Comparison of ENCODE assay signal across 17 mouse cellular contexts in the genomic region with DNA sequence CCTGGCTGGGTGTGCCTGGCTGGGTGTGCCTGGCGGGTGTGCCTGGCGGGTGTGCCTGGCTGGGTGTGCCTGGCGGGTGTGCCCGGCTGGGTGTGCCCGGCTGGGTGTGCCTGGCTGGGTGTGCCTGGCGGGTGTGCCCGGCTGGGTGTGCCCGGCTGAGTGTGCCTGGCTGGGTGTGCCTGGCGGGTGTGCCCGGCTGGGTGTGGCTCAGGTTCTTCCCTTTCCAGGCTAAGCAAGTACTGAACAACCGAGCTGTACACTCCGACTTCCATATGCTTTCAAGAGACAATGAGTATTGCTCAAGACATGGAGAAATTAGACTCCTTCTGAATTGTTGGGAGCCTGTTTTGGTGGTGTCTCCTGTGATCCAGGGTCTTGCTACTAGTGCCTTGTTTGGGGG. TPM values are rescaled to one million over a fixed set of nuclear protein-coding genes. Genes with fewer than 3 reads are reported as not detected.
DNase-seq lines count a peak whose midpoint lies in the region; ATAC-seq and TF ChIP-seq lines count a peak whose summit lies in the region.
"Had no signal": no experiment of that assay in that cellular context is flagged by ENCODE, and none has a peak within 500 bp of the region (broad histone marks: within the 10 kb centered on the region; RNA-seq: fewer than 3 reads in every experiment).

No protein-coding gene starts in this region.

- DNase-seq in MEL (ENCODE audit: low read depth, low spot score): peak; percentile 56
- DNase-seq in liver, embryonic 11.5 days (ENCODE audit: low spot score): no peak
- DNase-seq in adrenal gland, postnatal 4 days (ENCODE audit: low spot score in 2 of 2): no peak
- DNase-seq in cerebellum, adult 2 months: no peak
- no peak for DNase-seq in cerebellum, adult 11 months
- DNase-seq: adrenal gland, postnatal 10 days; cerebellum, postnatal 14 days; heart, adult 2 months had no signal

- H3K36me3 ChIP-seq in ES-Bruce4 (ENCODE audit: control insufficient read depth, insufficient read depth, low read length, poor library complexity, severe bottlenecking): peaks cover 20% of the 10 kb centered on the region
- H3K36me3 ChIP-seq in MEL (ENCODE audit: control insufficient read depth in 1 of 2, insufficient read depth in 2 of 2, low read length in 2 of 2): peaks cover 12 to 20% of the 10 kb centered on the region in 2 experiments
- peaks cover 6% of the 10 kb centered on the region; the same call in 1 of the 2 replicates for H3K36me3 ChIP-seq in liver, embryonic 11.5 days (ENCODE audit: control insufficient read depth, insufficient read depth, low read length)
- peaks cover 18% of the 10 kb centered on the region for H3K36me3 ChIP-seq in liver, embryonic 15.5 days (replicated peaks)
- H3K36me3 ChIP-seq: intestine, embryonic 15.5 days had no signal

- H3K27ac ChIP-seq in ES-Bruce4 (ENCODE audit: insufficient read depth, low read length) (peak overlapping the region; percentile 73), MEL (ENCODE audit: control insufficient read depth, low read depth, low read length) (peak overlapping the region; percentile 83)
- peak overlapping the region; percentile 51 for H3K27ac ChIP-seq in liver, embryonic 11.5 days (ENCODE audit: low read depth, low read length)
- H3K27ac ChIP-seq in liver, embryonic 15.5 days (replicated peaks): peak overlapping the region; percentile 78
- no peak overlapping the region for H3K27ac ChIP-seq in cerebellum, adult 2 months (ENCODE audit: insufficient read depth, low read length)
- H3K27ac ChIP-seq: heart, adult 2 months; hindbrain, embryonic 10.5 days; hindbrain, embryonic 14.5 days; intestine, embryonic 15.5 days had no signal

- ATAC-seq in liver, embryonic 11.5 days (replicated peaks; ENCODE audit: low FRiP score): no peak
- no peak for ATAC-seq in liver, embryonic 15.5 days (ENCODE audit: insufficient read depth)
- no peak for ATAC-seq in cerebellum, adult (ENCODE audit: insufficient number of reproducible peaks, low FRiP score, low TSS enrichment)
- ATAC-seq: forebrain, embryonic 14.5 days; intestine, embryonic 15.5 days had no signal

- no peak for TF ChIP-seq POLR2A in ES-Bruce4 (IDR thresholded peaks at IDR 0.05; ENCODE audit: insufficient read depth, low read length)
- no peak for TF ChIP-seq POLR2A in MEL (IDR thresholded peaks at IDR 0.05; ENCODE audit: control insufficient read depth in 1 of 2, insufficient read depth in 1 of 2, low read depth in 1 of 2, low read length in 2 of 2, poor library complexity in 1 of 2)
- TF ChIP-seq POLR2A in cerebellum, adult 2 months (IDR thresholded peaks at IDR 0.05; ENCODE audit: borderline replicate concordance, insufficient read depth, low read length): no peak

- no peak overlapping the region for H3K4me3 ChIP-seq in ES-Bruce4 (ENCODE audit: low read depth, low read length)
- H3K4me3 ChIP-seq in MEL (ENCODE audit: control insufficient read depth in 1 of 2, insufficient read depth in 1 of 2, low read depth in 2 of 2, low read length in 2 of 2): no peak overlapping the region
- H3K4me3 ChIP-seq in liver, embryonic 11.5 days (ENCODE audit: low read depth, low read length): no peak overlapping the region
- H3K4me3 ChIP-seq in liver, embryonic 15.5 days (replicated peaks): no peak overlapping the region
- H3K4me3 ChIP-seq in cerebellum, adult 2 months (replicated peaks; ENCODE audit: insufficient read depth, low read depth, low read length): no peak overlapping the region
- H3K4me3 ChIP-seq: embryonic facial prominence, embryonic 13.5 days; heart, adult 2 months; heart, embryonic 12.5 days; hindbrain, embryonic 10.5 days; intestine, embryonic 15.5 days had no signal

- TF ChIP-seq EP300 in ES-Bruce4 (IDR thresholded peaks at IDR 0.05; ENCODE audit: insufficient read depth, low read depth, low read length) (no peak), MEL (IDR thresholded peaks at IDR 0.05; ENCODE audit: low read depth in 1 of 2, low read length in 2 of 2) (no peak; a peak in 1 of 4 replicates)

- peaks cover 29% of the 10 kb centered on the region for H3K79me2 ChIP-seq in MEL (ENCODE audit: control insufficient read depth, insufficient read depth, low read length, poor library complexity)

- H3K4me2 ChIP-seq in liver, embryonic 11.5 days: no peak overlapping the region
- no peak overlapping the region for H3K4me2 ChIP-seq in liver, embryonic 15.5 days
- H3K4me2 ChIP-seq: embryonic facial prominence, embryonic 13.5 days; heart, embryonic 12.5 days; hindbrain, embryonic 14.5 days; intestine, embryonic 15.5 days had no signal

- no peak for TF ChIP-seq RAD21 in MEL (IDR thresholded peaks at IDR 0.05; ENCODE audit: low read depth, low read length)

- H3K4me1 ChIP-seq in ES-Bruce4 (ENCODE audit: control insufficient read depth, insufficient read depth, low read length) (peaks cover 2% of the 10 kb centered on the region), MEL (ENCODE audit: control insufficient read depth in 1 of 2, insufficient read depth in 2 of 2, low read length in 2 of 2) (peaks cover 4 to 7% of the 10 kb centered on the region in 2 experiments; a peak in 3 of 4 replicates)
- H3K4me1 ChIP-seq in liver, embryonic 11.5 days (replicated peaks; ENCODE audit: control insufficient read depth, insufficient read depth, low read length): peaks cover 22% of the 10 kb centered on the region
- H3K4me1 ChIP-seq in liver, embryonic 15.5 days (replicated peaks): peaks cover 48% of the 10 kb centered on the region
- H3K4me1 ChIP-seq in cerebellum, adult 2 months (ENCODE audit: control insufficient read depth, insufficient read depth, low read length): peaks cover 5% of the 10 kb centered on the region; the same call in 1 of the 2 replicates

- no peak for TF ChIP-seq CTCF in ES-Bruce4 (IDR thresholded peaks at IDR 0.05; ENCODE audit: low read depth, low read length)
- no peak for TF ChIP-seq CTCF in MEL (IDR thresholded peaks at IDR 0.05 in 2 of 3, conservative IDR thresholded peaks at IDR 0.05 in 1 of 3; ENCODE audit: control insufficient read depth in 1 of 3, insufficient read depth in 1 of 3, low read depth in 2 of 3, low read length in 3 of 3, poor library complexity in 1 of 3, severe bottlenecking in 1 of 3)
- TF ChIP-seq CTCF in cerebellum, adult 2 months (IDR thresholded peaks at IDR 0.05; ENCODE audit: borderline replicate concordance, insufficient read depth, low read depth, low read length): no peak

- H3K9ac ChIP-seq in ES-Bruce4 (ENCODE audit: low read depth, poor library complexity, severe bottlenecking) (no peak overlapping the region), MEL (ENCODE audit: control insufficient read depth, low read depth, low read length, poor library complexity, severe bottlenecking) (no peak overlapping the region)
- H3K9ac ChIP-seq in liver, embryonic 11.5 days (ENCODE audit: low read depth, low read length): no peak overlapping the region
- H3K9ac ChIP-seq in liver, embryonic 15.5 days: no peak overlapping the region
- H3K9ac ChIP-seq: embryonic facial prominence, embryonic 13.5 days; heart, embryonic 12.5 days; hindbrain, embryonic 14.5 days; intestine, embryonic 15.5 days had no signal

- H3K9me3 ChIP-seq in ES-Bruce4 (replicated peaks; ENCODE audit: control insufficient read depth, insufficient read depth, low read length, poor library complexity, severe bottlenecking) (no peaks in the 10 kb centered on the region), MEL (replicated peaks; ENCODE audit: insufficient read depth, low read length) (no peaks in the 10 kb centered on the region)
- peaks cover 5% of the 10 kb centered on the region; the same call in 1 of the 2 replicates for H3K9me3 ChIP-seq in liver, embryonic 11.5 days (ENCODE audit: control insufficient read depth, low read length)
- peaks cover 18% of the 10 kb centered on the region for H3K9me3 ChIP-seq in liver, embryonic 15.5 days (replicated peaks)
- H3K9me3 ChIP-seq: embryonic facial prominence, embryonic 13.5 days; heart, embryonic 12.5 days; hindbrain, embryonic 10.5 days; intestine, embryonic 15.5 days had no signal

- H3K27me3 ChIP-seq in ES-Bruce4 (ENCODE audit: control insufficient read depth, insufficient read depth, low read length, poor library complexity, severe bottlenecking) (no peaks in the 10 kb centered on the region), MEL (ENCODE audit: control insufficient read depth in 1 of 2, insufficient read depth in 2 of 2, low read length in 2 of 2) (no peaks in the 10 kb centered on the region)
- no peaks in the 10 kb centered on the region for H3K27me3 ChIP-seq in liver, embryonic 11.5 days (replicated peaks; ENCODE audit: control insufficient read depth, insufficient read depth, low read length)
- H3K27me3 ChIP-seq in liver, embryonic 15.5 days: no peaks in the 10 kb centered on the region
- no peaks in the 10 kb centered on the region for H3K27me3 ChIP-seq in cerebellum, adult 2 months (ENCODE audit: control insufficient read depth, insufficient read depth, low read length)
- H3K27me3 ChIP-seq: embryonic facial prominence, embryonic 13.5 days; heart, embryonic 12.5 days; intestine, embryonic 15.5 days had no signal

- WGBS in liver, embryonic 11.5 days: 92% methylated on average over 12 of the region's 12 CpGs
- WGBS in liver, embryonic 15.5 days (ENCODE audit: insufficient replicate concordance): 77% methylated on average over 12 of the region's 12 CpGs
- 90% methylated on average over 12 of the region's 12 CpGs for WGBS in cerebellum, adult 2 months

RNA-seq across cellular contexts. Expression of a gene that starts 2.0 kb away (rescaled TPM):
- polyA plus RNA-seq in ES-Bruce4 (2011; ENCODE audit: insufficient read depth, insufficient read length, low read depth, missing spikeins): 2,132 and 2,301 TPM in 2 replicates
- total RNA-seq in MEL (2012; rRNA removed): 7,288 and 8,303 TPM in 2 replicates
- 1,000 to 10,000 TPM in 1 of 2 experiments, not detected in 1; 3,662 TPM for polyA plus RNA-seq in MEL (2012; ENCODE audit: insufficient read depth in 1 of 2, insufficient read length in 2 of 2, low read depth in 1 of 2, low replicate concordance in 2 of 2, missing spikeins in 1 of 2)
- polyA plus RNA-seq in liver, embryonic 11.5 days (2014; fragmentation: Nextera tagmentation; extraction: Ambion mirVana): 5,363 and 5,401 TPM in 2 replicates
- 2,223 and 2,518 TPM in 2 replicates for polyA plus RNA-seq in liver, embryonic 15.5 days (2015; fragmentation: Nextera tagmentation; extraction: Ambion mirVana)
- 1,000 to 10,000 TPM; 1,693 to 1,728 TPM for total RNA-seq in adrenal gland, postnatal 4 days (2021)
- polyA plus RNA-seq in cerebellum, adult 2 months (2012; rRNA removed): 2,288 and 2,321 TPM in 2 replicates

RNA-seq across cellular contexts. Expression of a gene that starts 24.4 kb away (rescaled TPM):
- polyA plus RNA-seq in ES-Bruce4 (2011; ENCODE audit: insufficient read depth, insufficient read length, low read depth, missing spikeins) (51.5 and 59.4 TPM in 2 replicates), MEL (2012; ENCODE audit: insufficient read depth in 1 of 2, insufficient read length in 2 of 2, low read depth in 1 of 2, low replicate concordance in 2 of 2, missing spikeins in 1 of 2) (10 to 100 TPM; 35.5 to 90.3 TPM)
- total RNA-seq in MEL (2012; rRNA removed): 12.3 and 12.8 TPM in 2 replicates
- 11.5 and 12.7 TPM in 2 replicates for polyA plus RNA-seq in liver, embryonic 11.5 days (2014; fragmentation: Nextera tagmentation; extraction: Ambion mirVana)
- polyA plus RNA-seq in liver, embryonic 15.5 days (2015; fragmentation: Nextera tagmentation; extraction: Ambion mirVana): 3.5 and 4.3 TPM in 2 replicates
- 10 to 100 TPM; 62.4 to 67.1 TPM for total RNA-seq in adrenal gland, postnatal 4 days (2021)
- polyA plus RNA-seq in cerebellum, adult 2 months (2012; rRNA removed): 90.4 and 92.2 TPM in 2 replicates

RNA-seq across cellular contexts. Expression of a gene that starts 31.0 kb away (rescaled TPM):
- polyA plus RNA-seq in ES-Bruce4 (2011; ENCODE audit: insufficient read depth, insufficient read length, low read depth, missing spikeins) (200 and 218 TPM in 2 replicates), MEL (2012; ENCODE audit: insufficient read depth in 1 of 2, insufficient read length in 2 of 2, low read depth in 1 of 2, low replicate concordance in 2 of 2, missing spikeins in 1 of 2) (100 to 1,000 TPM in 1 of 2 experiments, not detected in 1; 159 TPM)
- 70.6 and 97.2 TPM in 2 replicates for total RNA-seq in MEL (2012; rRNA removed)
- polyA plus RNA-seq in liver, embryonic 11.5 days (2014; fragmentation: Nextera tagmentation; extraction: Ambion mirVana): 242 and 254 TPM in 2 replicates
- 109 and 118 TPM in 2 replicates for polyA plus RNA-seq in liver, embryonic 15.5 days (2015; fragmentation: Nextera tagmentation; extraction: Ambion mirVana)
- total RNA-seq in adrenal gland, postnatal 4 days (2021): 100 to 1,000 TPM; 105 to 130 TPM
- 106 and 107 TPM in 2 replicates for polyA plus RNA-seq in cerebellum, adult 2 months (2012; rRNA removed)
